Mouse (Mus musculus): ENCODE measurements around the gene Fgfr2. TPM values are rescaled to one million over a fixed set of nuclear protein-coding genes. Genes with fewer than 3 reads are reported as not detected.

Fgfr2 gene
- polyA plus RNA-seq, 1 experiment from 2014 or later, result 33.9 TPM

DNA sequence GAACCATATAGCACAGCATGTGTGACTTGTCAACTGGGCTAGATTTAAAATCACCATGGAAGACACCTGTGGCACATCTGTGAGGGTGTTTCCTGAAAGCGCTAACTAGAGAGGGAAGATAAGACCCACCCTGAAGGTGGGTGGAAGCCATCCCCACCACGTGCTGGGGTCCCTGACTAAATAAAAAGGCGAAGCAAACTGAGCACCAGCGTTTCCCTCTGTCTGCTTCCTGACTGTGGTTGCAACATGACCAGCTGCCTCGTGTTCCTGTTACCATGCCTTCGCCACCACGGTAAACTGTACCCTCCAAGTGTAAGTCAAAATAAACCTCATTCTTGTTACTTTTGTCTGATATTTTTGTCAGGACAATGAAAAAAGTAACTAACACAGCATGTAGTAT is 819.2 kb downstream of the Fgfr2 start:
- H3K4me2 ChIP-seq, result no peak overlapping the region
- no peaks in the 10 kb centered on the region for H3K27me3 ChIP-seq
- no peak overlapping the region for H3K4me3 ChIP-seq
- peaks cover 54% of the 10 kb centered on the region for H3K4me1 ChIP-seq (replicated peaks)
- H3K9me3 ChIP-seq, result no peaks in the 10 kb centered on the region
- WGBS, result 82% methylated on average over 7 of the region's 7 CpGs
- no peak overlapping the region for H3K9ac ChIP-seq
- H3K36me3 ChIP-seq, result 0 out of 2 replicates have a peak, but pooled peaks cover 2% of the 10 kb centered on the region
- ATAC-seq (ENCODE audit: low FRiP score), result no peak
- no peak overlapping the region for H3K27ac ChIP-seq

DNA sequence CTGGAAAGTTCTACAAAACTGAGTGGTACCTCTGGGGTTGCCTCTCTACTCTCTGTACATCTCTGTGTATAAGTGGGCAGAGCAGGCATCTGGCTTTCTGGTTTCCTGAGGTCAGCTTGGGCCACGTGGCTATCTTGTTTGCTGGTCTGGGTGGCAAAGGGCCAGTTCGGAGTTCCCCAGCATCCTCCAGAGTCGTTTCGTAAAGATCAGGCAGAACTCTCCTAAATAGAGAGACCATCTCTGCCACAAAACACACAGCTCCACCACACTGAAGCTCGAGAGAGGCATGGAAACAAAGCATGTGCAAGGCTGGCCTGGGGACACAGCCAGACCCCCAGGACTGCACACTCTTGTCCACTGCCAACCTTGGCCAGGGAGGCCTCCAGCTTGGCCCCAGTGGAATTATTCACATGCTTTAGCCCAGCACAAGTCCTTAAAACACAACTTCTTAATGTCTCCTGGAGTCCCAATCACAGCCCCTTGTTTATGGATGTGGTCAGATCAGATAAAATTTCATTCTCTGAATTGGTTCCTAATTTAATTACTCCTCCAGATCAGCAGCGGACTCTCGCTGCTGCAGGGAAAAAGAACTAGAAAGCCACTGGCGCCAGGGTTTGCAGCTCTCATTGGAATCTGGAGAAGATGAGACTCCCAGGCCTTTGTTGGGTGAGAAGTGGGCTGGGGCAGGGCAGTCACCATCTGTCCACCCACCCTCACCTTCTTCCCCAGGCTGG is 820.5 kb downstream of the Fgfr2 start:
- Histone ChIP-seq H3K9me3 (no peaks in the 10 kb centered on the region), H3K36me3 (0 out of 2 replicates have a peak, but pooled peaks cover 2% of the 10 kb centered on the region), H3K27me3 (no peaks in the 10 kb centered on the region), H3K4me3 (no peak overlapping the region), H3K4me1 (replicated peaks) (peaks cover 63% of the 10 kb centered on the region), H3K27ac (no peak overlapping the region), H3K9ac (no peak overlapping the region), H3K4me2 (no peak overlapping the region)
- ATAC-seq (ENCODE audit: low FRiP score), result no peak
- 78% methylated on average over 8 of the region's 8 CpGs for WGBS

DNA sequence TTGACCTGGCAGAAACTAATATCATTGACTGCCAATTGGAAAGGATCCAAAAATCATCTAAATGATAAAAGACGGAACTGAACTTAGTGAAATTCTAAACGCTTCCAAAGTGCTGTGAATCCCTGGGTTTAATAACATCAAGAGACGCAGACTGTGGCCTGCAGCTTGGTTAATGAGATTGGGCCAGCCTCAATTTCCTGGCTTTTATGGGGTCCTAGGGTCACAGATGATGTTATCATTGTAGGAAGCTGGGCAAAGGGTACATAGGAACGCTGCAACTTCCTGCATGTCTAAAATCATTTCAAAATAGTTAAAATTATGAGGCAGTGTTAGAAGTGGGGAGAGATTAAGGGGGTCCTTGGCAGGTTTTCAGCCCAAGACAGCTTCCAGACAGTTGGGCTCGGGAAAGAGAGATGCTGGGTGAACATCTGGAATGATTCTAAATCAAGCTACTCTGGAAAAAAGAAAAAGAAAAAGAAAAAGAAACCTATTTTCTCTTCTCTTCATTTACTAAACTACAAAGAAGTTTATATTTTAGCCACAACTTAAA is 823.4 kb downstream of the Fgfr2 start:
- Histone ChIP-seq H3K27ac (no peak overlapping the region), H3K9me3 (no peaks in the 10 kb centered on the region)
- ATAC-seq (ENCODE audit: low FRiP score), result no peak

DNA sequence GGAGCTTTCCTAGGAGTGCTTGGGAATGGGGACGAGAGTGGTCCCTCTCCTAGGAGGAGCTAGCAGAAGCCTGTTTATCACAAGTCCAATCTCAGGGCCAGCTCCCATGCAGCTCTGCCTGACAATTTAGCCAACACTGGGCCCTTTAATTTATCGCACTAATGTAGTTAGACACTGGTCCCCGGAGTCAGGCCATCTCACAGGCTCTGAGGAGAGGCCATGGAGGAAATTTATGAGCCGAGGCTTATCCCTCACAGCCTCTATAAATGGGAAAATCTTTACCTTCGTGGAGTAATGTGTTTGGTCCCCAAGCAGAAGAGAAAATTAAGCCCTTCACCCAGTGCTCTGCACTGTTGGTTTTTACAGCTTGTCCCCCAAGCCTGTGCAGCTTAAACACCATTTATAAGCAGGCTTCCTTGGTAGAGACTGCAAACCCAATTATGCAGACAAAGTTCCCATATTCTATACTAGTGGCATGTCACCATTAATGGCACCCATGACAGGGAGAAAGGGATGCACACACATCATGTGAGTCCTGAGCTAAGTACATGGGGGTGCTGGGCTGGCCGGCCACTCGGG is 824.6 kb downstream of the Fgfr2 start:
- WGBS, result 71% methylated on average over 7 of the region's 7 CpGs
- peak overlapping the region; percentile 73 for H3K27ac ChIP-seq
- H3K9ac ChIP-seq, result no peak overlapping the region
- H3K4me3 ChIP-seq, result no peak overlapping the region
- ATAC-seq (ENCODE audit: low FRiP score), result no peak
- peaks cover 51% of the 10 kb centered on the region for H3K4me1 ChIP-seq (replicated peaks)
- H3K9me3 ChIP-seq, result no peaks in the 10 kb centered on the region
- no peak overlapping the region for H3K4me2 ChIP-seq
- H3K36me3 ChIP-seq, result no peaks in the 10 kb centered on the region
- no peaks in the 10 kb centered on the region for H3K27me3 ChIP-seq

More for the DNA sequence above, 823.4 kb downstream of the Fgfr2 start:
- Histone ChIP-seq H3K9ac (no peak overlapping the region), H3K4me2 (no peak overlapping the region), H3K4me1 (replicated peaks) (peaks cover 57% of the 10 kb centered on the region), H3K4me3 (no peak overlapping the region), H3K36me3 (no peaks in the 10 kb centered on the region), H3K27me3 (no peaks in the 10 kb centered on the region)
- 65% methylated on average over 5 of the region's 5 CpGs for WGBS

DNA sequence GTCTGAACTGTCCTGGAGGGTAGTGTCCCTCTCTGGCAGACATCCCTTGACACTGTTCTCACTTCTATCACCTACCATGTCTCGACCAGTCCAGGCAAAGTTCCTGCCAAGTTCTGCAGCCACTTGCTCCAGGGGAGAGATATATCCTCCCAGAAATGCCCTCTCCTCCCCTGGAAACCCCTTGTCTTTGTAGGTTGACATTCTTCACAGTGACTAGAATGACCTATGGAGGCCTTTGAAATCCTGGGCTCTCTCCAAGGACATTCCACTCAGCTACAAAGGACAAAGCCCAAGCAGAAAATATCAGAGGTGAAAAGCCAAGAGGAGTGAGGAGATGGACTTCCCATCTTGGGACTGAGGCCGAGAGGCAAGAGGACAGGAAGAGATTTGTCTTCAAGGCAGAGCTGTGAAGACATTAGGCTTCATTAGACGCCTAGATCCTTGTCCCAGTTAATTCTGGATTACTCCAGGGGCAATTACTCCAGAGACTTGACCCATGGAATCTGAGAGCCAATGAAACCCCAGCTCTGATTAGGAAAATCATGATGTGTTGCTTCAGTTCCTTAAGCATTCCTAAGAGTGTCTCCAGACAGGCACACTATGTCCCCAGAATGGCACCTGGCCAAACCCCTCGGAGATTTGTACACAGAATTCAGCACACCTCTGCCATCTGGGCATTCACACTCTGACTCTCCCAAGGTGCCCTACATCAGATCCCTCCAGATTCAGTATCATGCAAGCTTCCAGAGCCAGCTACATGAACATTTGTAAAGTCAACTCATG is 826.3 kb downstream of the Fgfr2 start:
- 81% methylated on average over 4 of the region's 4 CpGs for WGBS
- H3K27ac ChIP-seq, result no peak overlapping the region

DNA sequence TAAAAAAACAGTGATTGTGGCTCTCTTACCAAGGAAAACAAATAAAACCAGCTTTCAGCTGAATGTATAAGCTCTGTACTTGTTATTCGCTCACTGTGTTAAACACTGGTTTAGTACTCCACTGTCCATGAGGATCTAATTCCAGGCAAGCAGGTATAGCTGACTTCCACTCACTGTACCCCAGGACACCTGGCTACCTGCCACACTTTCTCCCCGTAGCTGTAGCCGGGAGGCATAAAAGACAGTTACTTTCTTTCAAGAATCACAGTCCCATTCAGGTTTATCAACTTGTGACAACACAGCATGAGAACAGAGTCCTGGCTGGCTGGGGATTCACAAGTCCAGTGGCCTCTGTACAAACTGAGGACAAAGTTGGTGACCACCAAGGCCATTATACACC is 827.0 kb downstream of the Fgfr2 start:
- Histone ChIP-seq H3K27ac (no peak overlapping the region), H3K9me3 (no peaks in the 10 kb centered on the region), H3K4me2 (no peak overlapping the region), H3K36me3 (no peaks in the 10 kb centered on the region), H3K27me3 (no peaks in the 10 kb centered on the region), H3K9ac (no peak overlapping the region), H3K4me1 (replicated peaks) (peaks cover 29% of the 10 kb centered on the region), H3K4me3 (no peak overlapping the region)
- 76% methylated on average over 3 of the region's 3 CpGs for WGBS
- no peak for ATAC-seq (ENCODE audit: low FRiP score)

More for the DNA sequence above, 826.3 kb downstream of the Fgfr2 start:
- no peaks in the 10 kb centered on the region for H3K36me3 ChIP-seq
- H3K4me3 ChIP-seq, result no peak overlapping the region
- no peak overlapping the region for H3K9ac ChIP-seq
- no peaks in the 10 kb centered on the region for H3K9me3 ChIP-seq
- H3K27me3 ChIP-seq, result no peaks in the 10 kb centered on the region
- ATAC-seq (ENCODE audit: low FRiP score), result no peak
- H3K4me1 ChIP-seq (replicated peaks), result peaks cover 36% of the 10 kb centered on the region
- H3K4me2 ChIP-seq, result no peak overlapping the region

DNA sequence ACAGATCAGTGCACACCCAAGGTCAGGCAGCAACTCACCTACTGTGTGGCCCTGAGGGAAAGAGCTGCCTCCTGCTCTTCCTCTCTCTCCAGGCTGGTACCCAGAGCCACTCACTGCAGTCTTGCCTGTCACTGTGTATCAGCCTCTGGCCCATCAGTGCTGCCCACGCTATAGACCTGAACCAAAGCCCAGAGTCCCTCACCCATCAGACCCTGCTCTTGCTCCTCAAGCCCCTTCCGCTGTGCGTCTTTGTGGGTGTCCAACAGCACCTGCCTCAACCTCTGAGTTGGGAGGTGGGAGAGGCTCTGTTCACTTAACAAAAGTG is 835.8 kb downstream of the Fgfr2 start:
- 72% methylated on average over 3 of the region's 3 CpGs for WGBS
- no peak overlapping the region for H3K9ac ChIP-seq

DNA sequence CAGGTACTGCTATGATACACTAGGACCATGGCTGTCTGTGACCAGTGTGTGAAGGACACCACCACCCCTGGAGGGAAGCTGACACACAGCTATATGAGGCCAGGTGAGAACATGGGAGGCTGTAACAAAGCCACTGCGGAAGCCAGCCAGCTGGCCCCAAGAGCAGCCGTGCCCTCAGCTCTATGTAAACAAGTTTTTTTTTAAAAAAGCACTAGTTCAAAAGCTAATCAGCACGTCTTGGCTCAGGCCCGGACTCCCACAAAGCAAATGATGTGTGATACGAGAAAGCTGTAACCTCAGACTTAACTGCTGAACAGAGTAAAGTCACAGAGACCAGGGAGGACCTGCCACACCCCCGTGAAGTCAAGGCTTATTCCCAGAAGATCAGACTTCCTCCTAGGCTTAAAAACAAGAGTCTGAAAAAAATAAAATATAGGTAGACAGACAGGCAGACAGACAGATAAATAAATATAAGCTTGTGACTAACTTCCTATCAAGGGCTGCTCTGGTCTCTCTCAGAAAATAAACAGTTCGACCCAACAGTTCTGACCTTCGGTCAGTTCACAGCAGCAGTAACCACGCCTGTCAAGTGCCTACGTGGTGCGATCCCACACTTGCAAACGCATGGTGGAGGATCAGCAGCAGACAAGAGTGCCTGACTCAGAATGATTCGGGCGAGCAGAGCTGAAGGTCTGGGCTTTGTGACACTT is 836.4 kb downstream of the Fgfr2 start:
- Histone ChIP-seq H3K27me3 (no peaks in the 10 kb centered on the region), H3K4me1 (replicated peaks) (peaks cover 68% of the 10 kb centered on the region), H3K27ac (peak overlapping the region; percentile 55), H3K4me3 (no peak overlapping the region), H3K9ac (no peak overlapping the region), H3K36me3 (no peaks in the 10 kb centered on the region), H3K4me2 (no peak overlapping the region), H3K9me3 (no peaks in the 10 kb centered on the region)
- ATAC-seq (ENCODE audit: low FRiP score), result no peak
- 38% methylated on average over 14 of the region's 14 CpGs for WGBS

More for the DNA sequence above, 835.8 kb downstream of the Fgfr2 start:
- H3K9me3 ChIP-seq, result no peaks in the 10 kb centered on the region
- no peak overlapping the region for H3K4me2 ChIP-seq
- H3K4me3 ChIP-seq, result no peak overlapping the region
- no peaks in the 10 kb centered on the region for H3K27me3 ChIP-seq
- peak overlapping the region; percentile 55 for H3K27ac ChIP-seq
- ATAC-seq (ENCODE audit: low FRiP score), result no peak
- peaks cover 63% of the 10 kb centered on the region for H3K4me1 ChIP-seq (replicated peaks)
- H3K36me3 ChIP-seq, result no peaks in the 10 kb centered on the region

DNA sequence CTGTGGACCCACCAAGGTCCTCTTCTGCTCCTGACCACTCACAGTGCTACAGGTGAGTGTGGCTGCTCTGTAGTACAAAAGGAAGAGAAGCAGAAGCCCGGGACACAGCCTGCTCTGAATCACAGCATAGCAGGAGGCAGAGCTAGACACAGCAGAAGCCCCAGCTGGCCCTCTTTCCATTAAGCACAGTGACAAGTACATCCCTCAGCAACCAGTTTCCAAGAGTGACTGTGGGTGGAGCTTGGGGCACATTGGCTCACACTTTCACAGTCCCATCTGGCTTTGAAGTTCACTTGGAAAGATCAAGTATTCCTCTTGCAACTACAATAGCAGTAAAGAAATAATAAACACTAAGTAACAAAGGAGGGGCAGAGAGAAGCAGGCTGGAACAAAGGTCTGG is 838.4 kb downstream of the Fgfr2 start:
- peaks cover 80% of the 10 kb centered on the region for H3K4me1 ChIP-seq (replicated peaks)
- H3K27ac ChIP-seq, result peak overlapping the region; percentile 83
- no peaks in the 10 kb centered on the region for H3K27me3 ChIP-seq
- no peaks in the 10 kb centered on the region for H3K9me3 ChIP-seq
- H3K9ac ChIP-seq, result no peak overlapping the region
- ATAC-seq (ENCODE audit: low FRiP score), result 0 out of 2 replicates have a peak, but pooled peaks have one; percentile 33
- H3K36me3 ChIP-seq, result no peaks in the 10 kb centered on the region
- no peak overlapping the region for H3K4me2 ChIP-seq
- WGBS, result 0% methylated on average over 1 of the region's 1 CpGs
- H3K4me3 ChIP-seq, result no peak overlapping the region

DNA sequence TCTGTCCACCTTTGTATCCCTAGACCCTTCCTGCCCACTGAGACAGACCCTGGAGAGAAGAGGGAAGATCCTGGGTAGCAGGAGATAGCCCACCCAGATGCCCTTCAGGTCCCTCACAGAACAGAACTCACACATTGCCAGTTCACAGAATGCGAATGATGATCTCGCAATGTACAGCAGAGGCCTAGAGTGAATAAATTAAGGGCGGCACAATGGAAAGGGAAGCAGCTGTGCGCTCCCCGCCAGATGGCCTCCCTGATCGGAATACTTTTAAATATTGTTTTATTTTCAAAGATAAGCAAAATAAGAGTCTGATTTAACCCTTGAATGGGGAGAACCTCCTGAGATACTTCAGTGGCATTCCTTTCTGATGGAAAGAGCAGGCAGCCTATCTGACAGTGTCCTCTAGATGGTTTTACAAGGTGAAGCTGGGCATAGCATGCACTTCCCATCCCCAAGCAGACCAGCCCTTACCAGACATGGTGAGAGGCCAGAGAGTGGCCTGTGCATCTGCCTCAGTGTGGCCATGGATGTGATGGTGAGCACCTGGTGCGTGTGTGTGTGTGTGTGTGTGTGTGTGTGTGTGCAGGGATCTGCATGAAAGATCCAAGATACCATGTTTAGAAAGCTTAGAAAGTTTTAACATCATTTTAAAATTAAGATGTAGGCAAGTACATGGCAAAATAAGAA is 839.0 kb downstream of the Fgfr2 start:
- Histone ChIP-seq H3K9me3 (no peaks in the 10 kb centered on the region), H3K27me3 (no peaks in the 10 kb centered on the region), H3K36me3 (no peaks in the 10 kb centered on the region), H3K9ac (0 out of 2 replicates have a peak overlapping the region, but pooled peaks have one; percentile 49), H3K4me1 (replicated peaks) (peaks cover 80% of the 10 kb centered on the region), H3K4me3 (no peak overlapping the region), H3K4me2 (no peak overlapping the region), H3K27ac (peak overlapping the region; percentile 83)
- ATAC-seq (ENCODE audit: low FRiP score), result no peak; the same call in 1 of the 2 replicates
- 24% methylated on average over 7 of the region's 7 CpGs for WGBS

DNA sequence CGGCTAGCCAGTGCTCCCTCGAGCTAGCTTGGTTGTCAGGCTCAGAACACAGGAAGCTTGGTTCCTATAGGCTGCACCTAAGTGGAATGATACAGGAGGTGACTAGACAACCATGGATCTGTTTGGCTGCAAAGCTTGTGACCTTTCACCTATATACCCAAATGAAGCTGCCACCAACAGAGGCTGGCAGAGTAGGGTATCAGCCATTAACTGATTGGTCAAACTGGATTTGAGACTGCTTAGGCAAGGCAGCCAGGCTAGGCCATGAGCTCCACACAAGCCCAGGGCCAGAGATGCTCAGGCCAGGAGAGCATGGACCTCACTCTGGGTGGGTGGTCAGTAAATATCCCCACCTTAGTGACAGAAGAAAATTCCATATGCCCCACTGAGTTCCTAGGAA is 840.6 kb downstream of the Fgfr2 start:
- H3K27ac ChIP-seq, result peak overlapping the region; percentile 31; the same call in 1 of the 2 replicates
- H3K9me3 ChIP-seq, result no peaks in the 10 kb centered on the region
- H3K4me1 ChIP-seq (replicated peaks), result peaks cover 81% of the 10 kb centered on the region
- no peak overlapping the region for H3K4me3 ChIP-seq
- WGBS, result 91% methylated on average over 2 of the region's 2 CpGs
- ATAC-seq (ENCODE audit: low FRiP score), result no peak
- H3K27me3 ChIP-seq, result no peaks in the 10 kb centered on the region
- H3K4me2 ChIP-seq, result no peak overlapping the region
- no peak overlapping the region for H3K9ac ChIP-seq
- H3K36me3 ChIP-seq, result no peaks in the 10 kb centered on the region
